Mouse (Mus musculus) cerebellum, adult 11-12 months (tissue): ENCODE results near the gene Paqr8.

Experiments
- DNase-seq: peaks from one replicate; pipeline ENCODE4 v3.0.0; 2022

The Paqr8 gene

GRCm38 (mm10) chr1:20890404-20890921 lies at the start of gene Paqr8:
Gene Paqr8 (plus strand): TSS chr1:20890606.
- peak; percentile 92 for DNase-seq

- no peak for DNase-seq
These were observed 33.2 kb upstream of the Paqr8 start for GRCm38 (mm10) chr1:20856924-20857902.

- DNase-seq, result no peak
These were observed 29.6 kb upstream of the Paqr8 start for GRCm38 (mm10) chr1:20860775-20861174.

GRCm38 (mm10) chr1:20861865-20862264 lies 28.5 kb upstream of the Paqr8 start:
- DNase-seq, result no peak

GRCm38 (mm10) chr1:20863452-20864172 lies 26.8 kb upstream of the Paqr8 start:
- DNase-seq, result no peak

- DNase-seq, result peak; percentile 18
These were observed 23.0 kb upstream of the Paqr8 start for GRCm38 (mm10) chr1:20867241-20867902.

- DNase-seq, result no peak
These were observed 22.4 kb upstream of the Paqr8 start for GRCm38 (mm10) chr1:20868036-20868435.

GRCm38 (mm10) chr1:20870887-20871286 lies 19.5 kb upstream of the Paqr8 start:
- no peak for DNase-seq

GRCm38 (mm10) chr1:20872496-20872895 lies 17.9 kb upstream of the Paqr8 start:
- DNase-seq, result no peak

- no peak for DNase-seq
These were observed 16.3 kb upstream of the Paqr8 start for GRCm38 (mm10) chr1:20874061-20874460.

GRCm38 (mm10) chr1:20877355-20877754 lies 13.1 kb upstream of the Paqr8 start:
- DNase-seq, result no peak

- no peak for DNase-seq
These were observed 11.0 kb upstream of the Paqr8 start for GRCm38 (mm10) chr1:20879361-20879760.

GRCm38 (mm10) chr1:20883079-20883478 lies 7.3 kb upstream of the Paqr8 start:
- DNase-seq, result no peak

GRCm38 (mm10) chr1:20889677-20890403 lies 566 bp upstream of the Paqr8 start:
- peak; percentile 40 for DNase-seq

- peak; percentile 86 for DNase-seq
These were observed 564 bp downstream of the Paqr8 start for GRCm38 (mm10) chr1:20890941-20891399.

- peak; percentile 52 for DNase-seq
These were observed 2.7 kb downstream of the Paqr8 start for GRCm38 (mm10) chr1:20893059-20893458.

GRCm38 (mm10) chr1:20898391-20898790 lies 8.0 kb downstream of the Paqr8 start:
- no peak for DNase-seq

GRCm38 (mm10) chr1:20900336-20900735 lies 9.9 kb downstream of the Paqr8 start:
- no peak for DNase-seq

- DNase-seq, result peak; percentile 91
These were observed 15.2 kb downstream of the Paqr8 start for GRCm38 (mm10) chr1:20905501-20906127.

GRCm38 (mm10) chr1:20906128-20906515 lies 15.7 kb downstream of the Paqr8 start:
- DNase-seq, result peak; percentile 68

GRCm38 (mm10) chr1:20908541-20908940 lies 18.1 kb downstream of the Paqr8 start:
- DNase-seq, result no peak

GRCm38 (mm10) chr1:20912115-20912514 lies 21.7 kb downstream of the Paqr8 start:
- DNase-seq, result no peak
